Mouse (Mus musculus): Measurements from ENCODE around the gene Chrna1. TPM values are rescaled to one million over a fixed set of nuclear protein-coding genes. Genes with fewer than 3 reads are reported as not detected.

The Chrna1 gene
- polyA plus RNA-seq, 1 experiment = 105 TPM

DNA sequence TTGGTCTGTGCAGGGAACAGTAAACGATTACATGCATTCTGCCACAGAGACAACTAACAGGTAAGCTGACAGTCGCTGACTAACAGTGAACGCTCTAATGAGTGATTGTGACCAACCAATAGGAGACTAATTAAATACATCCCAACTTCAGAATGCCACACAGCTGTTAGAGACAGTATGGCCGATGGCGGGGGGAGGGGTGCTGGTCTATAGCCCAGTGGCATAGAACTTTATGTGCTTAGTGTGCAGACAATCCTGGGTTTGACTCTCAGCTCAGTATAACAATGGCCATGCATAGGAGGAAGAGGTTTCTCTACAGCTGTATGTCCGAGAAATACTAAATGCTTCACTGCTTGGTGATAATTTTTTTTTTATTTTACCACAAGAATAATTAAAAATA, 57.8 kb downstream of the Chrna1 start:
- Histone ChIP-seq H3ac (ENCODE audit: control insufficient read depth, insufficient read length, low read depth) (no peak overlapping the region), H3K4me3 (ENCODE audit: insufficient read depth, poor library complexity, severe bottlenecking) (no peak overlapping the region), H3K79me2 (ENCODE audit: control insufficient read depth, insufficient read depth) (peaks cover 100% of the 10 kb centered on the region), H3K27me3 (ENCODE audit: control insufficient read depth, insufficient read depth, insufficient read length) (no peaks in the 10 kb centered on the region), H3K79me3 (ENCODE audit: low read depth) (peaks cover 86% of the 10 kb centered on the region), H3K36me3 (ENCODE audit: control insufficient read depth, insufficient read depth) (peaks cover 28% of the 10 kb centered on the region)
- TF ChIP-seq FOSL1 (IDR thresholded peaks at IDR 0.05; ENCODE audit: insufficient read depth, low read length, poor library complexity, severe bottlenecking) (no peak), MYOD1 (IDR thresholded peaks at IDR 0.05; ENCODE audit: control insufficient read depth, insufficient read length, low read depth) (no peak), MAX (IDR thresholded peaks at IDR 0.05) (no peak), USF1 (IDR thresholded peaks at IDR 0.05; ENCODE audit: low read depth) (no peak), CTCF (IDR thresholded peaks at IDR 0.05; ENCODE audit: control insufficient read depth, insufficient read depth, insufficient read length) (no peak), CEBPB (IDR thresholded peaks at IDR 0.05; ENCODE audit: low read depth) (no peak), MYOG (IDR thresholded peaks at IDR 0.05; ENCODE audit: control insufficient read depth, extremely low read depth, insufficient read length) (no peak)

DNA sequence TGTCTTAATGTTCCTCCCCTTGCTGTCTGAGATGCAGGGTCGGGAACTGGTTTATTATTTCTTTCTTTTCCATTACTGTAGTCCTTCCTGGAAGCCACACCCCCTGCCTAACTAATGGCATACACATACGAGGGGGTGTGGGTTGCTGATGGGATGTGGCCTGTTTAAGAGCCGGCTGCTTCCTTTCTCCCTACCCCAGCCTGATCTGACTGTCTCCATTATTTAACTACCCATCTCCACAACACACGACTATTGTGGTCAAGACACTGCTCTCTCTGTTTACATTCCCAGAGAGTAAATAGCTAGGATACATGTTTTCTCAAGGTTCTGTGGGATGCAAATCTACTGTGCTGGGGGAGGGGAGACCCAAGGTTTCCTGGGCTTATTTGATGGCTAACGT, 58.4 kb downstream of the Chrna1 start:
- TF ChIP-seq MAX (IDR thresholded peaks at IDR 0.05) = no peak
- TF ChIP-seq MYOD1 (IDR thresholded peaks at IDR 0.05; ENCODE audit: control insufficient read depth, insufficient read length, low read depth) = no peak
- TF ChIP-seq FOSL1 (IDR thresholded peaks at IDR 0.05; ENCODE audit: insufficient read depth, low read length, poor library complexity, severe bottlenecking) = no peak
- TF ChIP-seq CEBPB (IDR thresholded peaks at IDR 0.05; ENCODE audit: low read depth) = no peak
- TF ChIP-seq CTCF (IDR thresholded peaks at IDR 0.05; ENCODE audit: control insufficient read depth, insufficient read depth, insufficient read length) = no peak
- TF ChIP-seq USF1 (IDR thresholded peaks at IDR 0.05; ENCODE audit: low read depth) = no peak
- TF ChIP-seq MYOG (IDR thresholded peaks at IDR 0.05; ENCODE audit: control insufficient read depth, extremely low read depth, insufficient read length) = no peak
- Histone ChIP-seq H3K27me3 (ENCODE audit: control insufficient read depth, insufficient read depth, insufficient read length) (no peaks in the 10 kb centered on the region), H3K79me3 (ENCODE audit: low read depth) (peaks cover 92% of the 10 kb centered on the region), H3K36me3 (ENCODE audit: control insufficient read depth, insufficient read depth) (peaks cover 34% of the 10 kb centered on the region), H3K4me3 (ENCODE audit: insufficient read depth, poor library complexity, severe bottlenecking) (no peak overlapping the region), H3ac (ENCODE audit: control insufficient read depth, insufficient read length, low read depth) (no peak overlapping the region), H3K79me2 (ENCODE audit: control insufficient read depth, insufficient read depth) (peaks cover 100% of the 10 kb centered on the region)

DNA sequence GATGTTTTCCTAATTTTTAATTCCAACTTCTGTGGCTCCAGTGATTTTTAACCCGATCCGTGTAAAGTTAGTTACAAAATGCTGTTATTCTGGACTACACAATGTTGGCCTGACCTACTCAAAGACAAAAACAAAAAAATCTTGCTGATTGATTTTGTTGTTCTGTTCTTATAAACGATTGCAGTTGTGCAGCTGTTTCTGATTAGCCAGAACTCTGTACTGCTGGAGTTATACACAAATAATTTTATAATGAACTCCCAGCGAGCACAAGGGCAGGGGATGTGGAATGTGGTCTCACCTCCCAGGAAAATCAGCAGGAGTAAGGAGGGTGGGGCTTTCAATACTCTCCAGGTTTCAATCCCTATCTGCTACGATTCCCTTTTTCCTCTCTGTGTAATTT, 61.2 kb downstream of the Chrna1 start:
- Histone ChIP-seq H3K79me2 (ENCODE audit: control insufficient read depth, insufficient read depth) (peaks cover 100% of the 10 kb centered on the region), H3ac (ENCODE audit: control insufficient read depth, insufficient read length, low read depth) (no peak overlapping the region), H3K36me3 (ENCODE audit: control insufficient read depth, insufficient read depth) (peaks cover 31% of the 10 kb centered on the region), H3K79me3 (ENCODE audit: low read depth) (peaks cover 93% of the 10 kb centered on the region), H3K27me3 (ENCODE audit: control insufficient read depth, insufficient read depth, insufficient read length) (no peaks in the 10 kb centered on the region), H3K4me3 (ENCODE audit: insufficient read depth, poor library complexity, severe bottlenecking) (no peak overlapping the region)
- TF ChIP-seq FOSL1 (IDR thresholded peaks at IDR 0.05; ENCODE audit: insufficient read depth, low read length, poor library complexity, severe bottlenecking) (no peak), USF1 (IDR thresholded peaks at IDR 0.05; ENCODE audit: low read depth) (no peak), MAX (IDR thresholded peaks at IDR 0.05) (no peak)

DNA sequence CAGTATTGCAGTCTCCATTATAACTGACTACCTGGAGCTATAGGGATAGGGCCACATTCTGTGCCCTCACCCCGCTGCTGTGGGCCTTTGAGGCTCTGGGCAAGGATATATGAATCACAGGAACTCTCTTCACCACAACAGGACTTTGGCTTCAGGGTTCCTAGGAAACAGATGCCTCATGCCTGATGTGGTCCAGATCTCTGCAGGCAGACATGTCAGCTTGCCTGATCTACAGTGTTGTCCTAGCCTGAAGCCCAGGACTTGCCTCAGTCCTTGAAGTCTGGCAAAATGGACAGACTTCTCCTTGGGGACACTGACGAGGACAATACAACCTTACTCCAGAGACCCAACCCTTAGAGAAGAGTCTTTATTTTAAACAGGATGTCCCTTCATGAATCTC, 61.8 kb downstream of the Chrna1 start:
- no peak overlapping the region for H3ac ChIP-seq (ENCODE audit: control insufficient read depth, insufficient read length, low read depth)
- peaks cover 93% of the 10 kb centered on the region for H3K79me3 ChIP-seq (ENCODE audit: low read depth)
- H3K79me2 ChIP-seq (ENCODE audit: control insufficient read depth, insufficient read depth) = peaks cover 100% of the 10 kb centered on the region
- no peaks in the 10 kb centered on the region for H3K27me3 ChIP-seq (ENCODE audit: control insufficient read depth, insufficient read depth, insufficient read length)
- H3K36me3 ChIP-seq (ENCODE audit: control insufficient read depth, insufficient read depth) = peaks cover 31% of the 10 kb centered on the region
- no peak overlapping the region for H3K4me3 ChIP-seq (ENCODE audit: insufficient read depth, poor library complexity, severe bottlenecking)
- TF ChIP-seq CTCF (IDR thresholded peaks at IDR 0.05; ENCODE audit: control insufficient read depth, insufficient read depth, insufficient read length) = no peak
- TF ChIP-seq MYOD1 (IDR thresholded peaks at IDR 0.05; ENCODE audit: control insufficient read depth, insufficient read length, low read depth) = no peak
- TF ChIP-seq FOSL1 (IDR thresholded peaks at IDR 0.05; ENCODE audit: insufficient read depth, low read length, poor library complexity, severe bottlenecking) = no peak
- TF ChIP-seq MYOG (IDR thresholded peaks at IDR 0.05; ENCODE audit: control insufficient read depth, extremely low read depth, insufficient read length) = no peak
- TF ChIP-seq USF1 (IDR thresholded peaks at IDR 0.05; ENCODE audit: low read depth) = no peak
- no peak for TF ChIP-seq MAX (IDR thresholded peaks at IDR 0.05)

DNA sequence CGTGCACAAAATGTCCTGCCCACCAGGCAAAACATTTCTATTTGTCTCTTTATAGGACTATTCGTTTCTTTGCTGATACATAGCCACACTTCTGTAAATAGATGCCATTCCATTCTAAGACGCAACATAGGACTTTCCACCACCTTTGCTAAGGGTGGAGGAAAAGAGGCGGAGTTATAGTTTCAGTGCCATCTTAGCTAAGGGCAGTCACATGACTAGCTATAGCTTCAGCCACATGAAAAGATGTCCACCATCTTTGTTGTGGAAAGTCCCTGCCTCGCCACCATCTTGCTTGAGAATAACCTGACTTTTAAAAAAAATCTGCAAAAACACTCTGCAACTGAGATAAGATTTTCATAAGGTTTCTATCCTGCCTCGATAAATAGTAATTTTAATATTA, 66.0 kb downstream of the Chrna1 start:
- Histone ChIP-seq H3ac (ENCODE audit: control insufficient read depth, insufficient read length, low read depth) (no peak overlapping the region), H3K4me3 (ENCODE audit: insufficient read depth, poor library complexity, severe bottlenecking) (no peak overlapping the region), H3K36me3 (ENCODE audit: control insufficient read depth, insufficient read depth) (peaks cover 45% of the 10 kb centered on the region), H3K79me3 (ENCODE audit: low read depth) (peaks cover 78% of the 10 kb centered on the region), H3K27me3 (ENCODE audit: control insufficient read depth, insufficient read depth, insufficient read length) (no peaks in the 10 kb centered on the region), H3K79me2 (ENCODE audit: control insufficient read depth, insufficient read depth) (peaks cover 99% of the 10 kb centered on the region)
- TF ChIP-seq CEBPB (IDR thresholded peaks at IDR 0.05; ENCODE audit: low read depth) (no peak), USF1 (IDR thresholded peaks at IDR 0.05; ENCODE audit: low read depth) (peak; percentile 66)

Other genes starting within 250 kb of the Chrna1 start
- 1.3 TPM for gene Gpr155, start 193.8 kb downstream of the Chrna1 start, polyA plus RNA-seq (2012; fragmentation: generic; extraction: Trizol)
- 16.1 TPM for gene Wipf1, start 50.6 kb downstream of the Chrna1 start, polyA plus RNA-seq (2012; fragmentation: generic; extraction: Trizol)
- 20.0 TPM for gene Chn1, start 195.0 kb upstream of the Chrna1 start, polyA plus RNA-seq (2012; fragmentation: generic; extraction: Trizol)

Measured in C2C12 (cell line).